Comparison of ENCODE assay signal across 10 mouse cellular contexts in the genomic region with DNA sequence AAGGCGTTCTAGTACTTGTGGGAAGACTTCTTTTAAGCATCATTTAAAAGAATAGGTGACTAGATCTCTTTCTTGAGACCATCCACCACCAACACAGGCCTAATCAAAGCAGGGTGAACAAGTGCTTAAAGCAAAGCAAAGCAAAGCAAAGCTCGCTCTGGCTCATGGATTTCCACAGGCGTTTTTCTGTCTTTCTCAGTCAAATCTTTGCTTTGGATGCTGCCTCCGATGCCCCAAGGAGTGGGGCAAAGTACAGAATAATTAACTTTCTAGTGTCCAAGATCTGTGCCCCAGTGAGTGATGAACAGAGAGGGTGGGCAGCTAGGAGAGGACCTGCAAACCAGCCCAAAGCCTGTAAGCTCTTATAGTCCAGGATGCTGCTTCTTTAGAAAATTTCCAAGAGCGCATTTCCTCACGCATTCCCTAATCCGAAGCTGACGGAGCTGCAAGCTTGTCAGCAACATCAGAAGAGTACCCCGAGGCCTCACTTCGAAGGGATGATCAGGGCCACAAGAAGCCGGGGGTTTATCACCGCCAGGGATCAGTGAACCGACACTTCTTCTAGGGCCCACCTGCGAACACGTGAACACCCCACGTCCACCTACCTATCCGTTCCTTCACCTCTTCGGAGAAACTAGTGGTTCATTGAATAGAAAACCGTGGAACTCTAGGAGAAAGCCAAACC. TPM values are rescaled to one million over a fixed set of nuclear protein-coding genes. Genes with fewer than 3 reads are reported as not detected.
DNase-seq lines count a peak whose midpoint lies in the region; ATAC-seq and TF ChIP-seq lines count a peak whose summit lies in the region.
"Had no signal": no experiment of that assay in that cellular context is flagged by ENCODE, and none has a peak within 500 bp of the region (broad histone marks: within the 10 kb centered on the region; RNA-seq: fewer than 3 reads in every experiment).

No protein-coding gene starts in this region.

- ATAC-seq in heart, embryonic 14.5 days (ENCODE audit: insufficient number of reproducible peaks, insufficient read depth, low FRiP score, low read depth): no peak
- ATAC-seq in intestine, embryonic 16.5 days: no peak
- ATAC-seq in neural tube, embryonic 15.5 days (ENCODE audit: low FRiP score): no peak
- no peak for ATAC-seq in megakaryocyte-erythroid progenitor cell, adult 5-6 weeks (replicated peaks; ENCODE audit: low FRiP score, low TSS enrichment, poor library complexity, severe bottlenecking)

- H3K4me3 ChIP-seq in heart, embryonic 14.5 days (ENCODE audit: control insufficient read depth in 1 of 2, insufficient read depth in 1 of 2, low read depth in 1 of 2, low read length in 2 of 2): peak overlapping the region in 1 of 2 experiments; percentile 53; a peak in 2 of 4 replicates
- no peak overlapping the region for H3K4me3 ChIP-seq in heart, adult 2 months
- H3K4me3 ChIP-seq in intestine, embryonic 16.5 days (ENCODE audit: low read length): no peak overlapping the region
- H3K4me3 ChIP-seq in neural tube, embryonic 15.5 days (replicated peaks): peak overlapping the region; percentile 47; the same call in 1 of the 2 replicates

- 31% methylated on average over 19 of the region's 19 CpGs for WGBS in heart, embryonic 14.5 days
- WGBS in heart, adult 2 months: 66% methylated on average over 19 of the region's 19 CpGs
- WGBS in intestine, embryonic 16.5 days: 43% methylated on average over 19 of the region's 19 CpGs
- WGBS in neural tube, embryonic 15.5 days: 24% methylated on average over 19 of the region's 19 CpGs

- intact Hi-C loops in heart, adult 2 months (cut with DNase I): loop anchor here (2.0 kb wide), 1 partner anchor 17 kb away; no protein-coding TSS in a partner anchor

- no peak for TF ChIP-seq EP300 in heart, adult 2 months (IDR thresholded peaks at IDR 0.05; ENCODE audit: insufficient read depth, low read depth, low read length)

- H3K79me2 ChIP-seq in heart, adult 2 months (replicated peaks; ENCODE audit: control insufficient read depth, insufficient read depth, low read length): no peaks in the 10 kb centered on the region

- no peak overlapping the region for H3K27ac ChIP-seq in heart, embryonic 14.5 days (replicated peaks in 1 of 2; ENCODE audit: control insufficient read depth in 1 of 2, insufficient read depth in 1 of 2, low read depth in 2 of 2, low read length in 2 of 2)
- no peak overlapping the region for H3K27ac ChIP-seq in heart, adult 2 months
- no peak overlapping the region for H3K27ac ChIP-seq in intestine, embryonic 16.5 days (ENCODE audit: low read length)
- no peak overlapping the region for H3K27ac ChIP-seq in neural tube, embryonic 15.5 days (replicated peaks)

- peak overlapping the region; percentile 73 for H3K4me2 ChIP-seq in heart, embryonic 14.5 days (ENCODE audit: low read length)
- H3K4me2 ChIP-seq in intestine, embryonic 16.5 days (ENCODE audit: low read depth, low read length): peak overlapping the region; percentile 88
- H3K4me2 ChIP-seq in neural tube, embryonic 15.5 days: peak overlapping the region; percentile 84

- peaks cover 3 to 10% of the 10 kb centered on the region in 2 experiments; a peak in 2 of 4 replicates for H3K4me1 ChIP-seq in heart, embryonic 14.5 days (ENCODE audit: control insufficient read depth in 2 of 2, insufficient read depth in 2 of 2, low read length in 2 of 2)
- no peaks in the 10 kb centered on the region for H3K4me1 ChIP-seq in heart, adult 2 months (ENCODE audit: control insufficient read depth, insufficient read depth, low read length)
- H3K4me1 ChIP-seq in intestine, embryonic 16.5 days (ENCODE audit: control insufficient read depth, insufficient read depth, low read length): peaks cover 4% of the 10 kb centered on the region
- peaks cover 7% of the 10 kb centered on the region for H3K4me1 ChIP-seq in neural tube, embryonic 15.5 days

- TF ChIP-seq POLR2A in heart, adult 2 months (IDR thresholded peaks at IDR 0.05; ENCODE audit: insufficient read depth, low read depth, low read length): no peak

- no peaks in the 10 kb centered on the region for H3K36me3 ChIP-seq in heart, embryonic 14.5 days (ENCODE audit: control insufficient read depth, insufficient read depth, low read length)
- H3K36me3 ChIP-seq in heart, adult 2 months (ENCODE audit: control insufficient read depth, insufficient read depth, low read length): no peaks in the 10 kb centered on the region
- no peaks in the 10 kb centered on the region for H3K36me3 ChIP-seq in intestine, embryonic 16.5 days (ENCODE audit: control insufficient read depth, insufficient read depth, low read length)
- H3K36me3 ChIP-seq in neural tube, embryonic 15.5 days: no peaks in the 10 kb centered on the region

- no peak for DNase-seq in heart, adult 2 months
- peak; percentile 24 for DNase-seq in retina, embryonic 14.5 days (ENCODE audit: low spot score)
- no peak for DNase-seq in retina, postnatal 1 day
- no peak for DNase-seq in thymus, postnatal 0 days (ENCODE audit: low spot score)

- no peak for TF ChIP-seq CTCF in heart, adult 2 months (IDR thresholded peaks at IDR 0.05)

- peaks cover 10% of the 10 kb centered on the region for H3K27me3 ChIP-seq in heart, embryonic 14.5 days (ENCODE audit: control insufficient read depth, insufficient read depth, low read length)
- no peaks in the 10 kb centered on the region for H3K27me3 ChIP-seq in heart, adult 2 months (ENCODE audit: control insufficient read depth, insufficient read depth, low read length)
- H3K27me3 ChIP-seq in intestine, embryonic 16.5 days (replicated peaks; ENCODE audit: control insufficient read depth, insufficient read depth, low read length): no peaks in the 10 kb centered on the region; the same call in 1 of the 2 replicates
- H3K27me3 ChIP-seq in neural tube, embryonic 15.5 days (replicated peaks): peaks cover 28% of the 10 kb centered on the region
- H3K27me3 ChIP-seq: CH12.LX had no signal

- 0 out of 2 replicates have a peak overlapping the region, but pooled peaks have one; percentile 73 for H3K9ac ChIP-seq in heart, embryonic 14.5 days (ENCODE audit: low read length)
- no peak overlapping the region for H3K9ac ChIP-seq in heart, adult 2 months (ENCODE audit: low read depth, low read length)
- H3K9ac ChIP-seq in intestine, embryonic 16.5 days (ENCODE audit: low read depth, low read length): no peak overlapping the region
- H3K9ac ChIP-seq in neural tube, embryonic 15.5 days (replicated peaks): no peak overlapping the region

- H3K9me3 ChIP-seq in heart, embryonic 14.5 days (ENCODE audit: control insufficient read depth, low read length): no peaks in the 10 kb centered on the region
- no peaks in the 10 kb centered on the region for H3K9me3 ChIP-seq in intestine, embryonic 16.5 days (ENCODE audit: control insufficient read depth, low read length)
- H3K9me3 ChIP-seq in neural tube, embryonic 15.5 days (replicated peaks): no peaks in the 10 kb centered on the region

RNA-seq across cellular contexts. Expression of a gene that starts 0.9 kb away (rescaled TPM):
- 7.7 and 8.6 TPM in 2 replicates for polyA plus RNA-seq in heart, embryonic 14.5 days (2014; fragmentation: Nextera tagmentation; extraction: Ambion mirVana)
- under 1 TPM in 1 of 2 experiments, not detected in 1; 0.70 TPM for total RNA-seq in heart, adult 2 months (2021)
- polyA plus RNA-seq in heart, adult 2 months (2012; rRNA removed): 0.12 and 0.41 TPM in 2 replicates
- polyA plus RNA-seq in intestine, embryonic 16.5 days (2015; fragmentation: Nextera tagmentation; extraction: Ambion mirVana): 4.0 and 9.6 TPM in 2 replicates
- 0.81 and 1.4 TPM in 2 replicates for polyA plus RNA-seq in neural tube, embryonic 15.5 days (2015; fragmentation: Nextera tagmentation; extraction: Ambion mirVana)
- polyA plus RNA-seq in thymus, postnatal 0 days (2015; fragmentation: Nextera tagmentation; extraction: Ambion mirVana): 0.72 and 1.0 TPM in 2 replicates
- not detected in 2 replicates for total RNA-seq in megakaryocyte-erythroid progenitor cell, adult 5-6 weeks (2014; fragmentation: Nextera tagmentation)
- total RNA-seq in megakaryocyte-erythroid progenitor cell, adult 5-6 weeks (2017): not detected in 2 replicates
- total RNA-seq: CH12.LX; megakaryocyte progenitor cell, adult 5-6 weeks had no signal

RNA-seq across cellular contexts. Expression of a gene that starts 13.2 kb away (rescaled TPM):
- 1,752 and 1,832 TPM in 2 replicates for polyA plus RNA-seq in heart, embryonic 14.5 days (2014; fragmentation: Nextera tagmentation; extraction: Ambion mirVana)
- total RNA-seq in heart, adult 2 months (2021): 1,000 to 10,000 TPM; 1,555 to 1,819 TPM
- 526 and 770 TPM in 2 replicates for polyA plus RNA-seq in heart, adult 2 months (2012; rRNA removed)
- polyA plus RNA-seq in intestine, embryonic 16.5 days (2015; fragmentation: Nextera tagmentation; extraction: Ambion mirVana): 906 and 911 TPM in 2 replicates
- polyA plus RNA-seq in neural tube, embryonic 15.5 days (2015; fragmentation: Nextera tagmentation; extraction: Ambion mirVana): 784 and 883 TPM in 2 replicates
- polyA plus RNA-seq in thymus, postnatal 0 days (2015; fragmentation: Nextera tagmentation; extraction: Ambion mirVana): 835 and 844 TPM in 2 replicates
- total RNA-seq in megakaryocyte-erythroid progenitor cell, adult 5-6 weeks (2014; fragmentation: Nextera tagmentation): 273 and 323 TPM in 2 replicates
- total RNA-seq in megakaryocyte-erythroid progenitor cell, adult 5-6 weeks (2017): 64.5 and 116 TPM in 2 replicates

RNA-seq across cellular contexts. Expression of a gene that starts 19.3 kb away (rescaled TPM):
- polyA plus RNA-seq in heart, embryonic 14.5 days (2014; fragmentation: Nextera tagmentation; extraction: Ambion mirVana): 28.9 and 30.7 TPM in 2 replicates
- 10 to 100 TPM; 45.9 to 55.0 TPM for total RNA-seq in heart, adult 2 months (2021)
- 4.9 and 10.8 TPM in 2 replicates for polyA plus RNA-seq in heart, adult 2 months (2012; rRNA removed)
- polyA plus RNA-seq in intestine, embryonic 16.5 days (2015; fragmentation: Nextera tagmentation; extraction: Ambion mirVana): 27.3 and 27.9 TPM in 2 replicates
- 40.6 and 42.8 TPM in 2 replicates for polyA plus RNA-seq in neural tube, embryonic 15.5 days (2015; fragmentation: Nextera tagmentation; extraction: Ambion mirVana)
- 34.6 and 48.5 TPM in 2 replicates for polyA plus RNA-seq in thymus, postnatal 0 days (2015; fragmentation: Nextera tagmentation; extraction: Ambion mirVana)
- 116 and 129 TPM in 2 replicates for total RNA-seq in megakaryocyte-erythroid progenitor cell, adult 5-6 weeks (2014; fragmentation: Nextera tagmentation)
- 123 and 152 TPM in 2 replicates for total RNA-seq in megakaryocyte-erythroid progenitor cell, adult 5-6 weeks (2017)

RNA-seq across cellular contexts. Expression of a gene that starts 55.1 kb away (rescaled TPM):
- 60.7 and 62.8 TPM in 2 replicates for polyA plus RNA-seq in heart, embryonic 14.5 days (2014; fragmentation: Nextera tagmentation; extraction: Ambion mirVana)
- 10 to 100 TPM; 55.7 to 56.9 TPM for total RNA-seq in heart, adult 2 months (2021)
- polyA plus RNA-seq in heart, adult 2 months (2012; rRNA removed): 25.6 and 38.1 TPM in 2 replicates
- 43.4 and 53.5 TPM in 2 replicates for polyA plus RNA-seq in intestine, embryonic 16.5 days (2015; fragmentation: Nextera tagmentation; extraction: Ambion mirVana)
- polyA plus RNA-seq in neural tube, embryonic 15.5 days (2015; fragmentation: Nextera tagmentation; extraction: Ambion mirVana): 30.0 and 42.4 TPM in 2 replicates
- polyA plus RNA-seq in thymus, postnatal 0 days (2015; fragmentation: Nextera tagmentation; extraction: Ambion mirVana): 80.8 and 86.1 TPM in 2 replicates
- 68.1 and 69.2 TPM in 2 replicates for total RNA-seq in megakaryocyte-erythroid progenitor cell, adult 5-6 weeks (2014; fragmentation: Nextera tagmentation)
- 117 and 122 TPM in 2 replicates for total RNA-seq in megakaryocyte-erythroid progenitor cell, adult 5-6 weeks (2017)
